Mouse (Mus musculus) frontal cortex, postnatal 25 days (tissue): ENCODE measurements around the gene Hk1.
"Not testable (repeated sequence)": the region's sequence is repeated elsewhere in the genome, so short reads cannot be mapped to it uniquely, and the experiment has no call there.

ENCODE experiments used
- DNase-seq, 2 experiments: peaks; one replicate each; pipeline ENCODE4 v3.0.0; 2022; ENCODE audit warnings: low spot score in 2 of 2

Gene Hk1

DNA sequence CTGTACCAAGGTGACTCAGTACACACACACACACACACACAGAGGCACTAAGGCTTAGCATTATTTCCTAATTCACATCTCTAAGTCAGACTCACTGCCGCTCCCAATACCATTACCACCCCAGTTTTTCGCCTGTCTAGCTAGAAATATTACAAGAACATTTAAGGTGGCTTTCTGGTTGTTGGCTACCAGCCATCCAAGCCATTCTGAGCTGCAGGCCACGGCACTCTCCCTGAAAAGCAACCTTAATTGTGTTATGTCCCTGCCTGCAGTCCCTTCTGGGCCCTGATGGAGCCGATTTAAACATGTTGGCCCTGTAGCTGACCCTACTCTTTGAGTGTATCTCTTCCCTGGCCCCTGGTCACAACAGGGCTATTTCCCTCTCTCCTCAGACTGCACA lies 37.8 kb downstream of the Hk1 start:
- DNase-seq: no peak

DNA sequence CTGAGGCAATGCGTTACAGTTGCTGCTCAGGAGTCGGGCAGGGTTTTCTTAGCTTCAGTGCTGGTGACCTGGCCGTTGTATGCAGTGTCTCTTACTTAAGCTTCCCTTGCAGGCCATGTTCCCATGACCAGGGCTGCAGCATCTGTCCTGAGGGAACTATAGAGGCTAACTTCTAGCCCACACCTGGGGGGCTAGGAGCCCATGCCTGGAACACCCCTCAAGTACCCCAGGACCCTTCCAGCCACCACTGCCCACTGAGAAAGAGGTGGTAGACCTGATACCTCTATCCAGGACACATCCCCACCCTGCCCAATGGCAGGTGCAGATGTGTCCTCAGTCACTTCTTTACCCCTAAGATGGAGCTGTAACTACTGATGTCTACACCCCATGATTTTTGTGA lies 38.7 kb downstream of the Hk1 start:
- no peak for DNase-seq

DNA sequence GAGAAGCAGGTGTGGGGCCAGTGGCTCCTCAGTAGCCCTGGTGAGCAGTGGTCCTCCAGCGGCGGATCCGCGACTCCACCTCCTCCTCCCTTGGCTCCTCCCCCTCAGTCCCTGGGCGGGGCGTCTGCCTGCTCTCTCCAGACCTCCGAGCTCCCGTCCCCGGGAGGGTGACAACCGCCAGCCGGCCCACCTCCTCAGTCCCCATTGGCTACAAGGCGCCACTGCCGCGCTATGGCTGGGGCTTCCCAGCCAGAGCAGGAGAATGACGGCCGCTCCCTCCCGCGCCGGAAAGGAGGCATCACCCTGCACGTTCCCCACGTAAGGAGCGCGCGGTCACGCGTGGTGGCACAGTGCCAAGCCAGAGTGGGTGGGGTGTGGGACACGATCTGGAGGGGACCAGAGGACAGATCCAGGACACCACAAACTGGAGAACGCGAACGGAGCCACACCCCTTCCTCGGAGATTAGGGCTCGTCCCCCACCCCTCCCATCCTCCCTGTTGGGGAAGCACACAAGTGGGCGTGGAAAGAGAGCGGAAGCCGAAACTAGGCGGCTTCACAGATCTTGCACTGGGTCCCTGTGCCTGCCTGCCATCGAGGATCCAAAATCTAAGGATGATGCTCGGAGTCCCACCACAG lies 39.5 kb downstream of the Hk1 start:
- peak; percentile 94 for DNase-seq

DNA sequence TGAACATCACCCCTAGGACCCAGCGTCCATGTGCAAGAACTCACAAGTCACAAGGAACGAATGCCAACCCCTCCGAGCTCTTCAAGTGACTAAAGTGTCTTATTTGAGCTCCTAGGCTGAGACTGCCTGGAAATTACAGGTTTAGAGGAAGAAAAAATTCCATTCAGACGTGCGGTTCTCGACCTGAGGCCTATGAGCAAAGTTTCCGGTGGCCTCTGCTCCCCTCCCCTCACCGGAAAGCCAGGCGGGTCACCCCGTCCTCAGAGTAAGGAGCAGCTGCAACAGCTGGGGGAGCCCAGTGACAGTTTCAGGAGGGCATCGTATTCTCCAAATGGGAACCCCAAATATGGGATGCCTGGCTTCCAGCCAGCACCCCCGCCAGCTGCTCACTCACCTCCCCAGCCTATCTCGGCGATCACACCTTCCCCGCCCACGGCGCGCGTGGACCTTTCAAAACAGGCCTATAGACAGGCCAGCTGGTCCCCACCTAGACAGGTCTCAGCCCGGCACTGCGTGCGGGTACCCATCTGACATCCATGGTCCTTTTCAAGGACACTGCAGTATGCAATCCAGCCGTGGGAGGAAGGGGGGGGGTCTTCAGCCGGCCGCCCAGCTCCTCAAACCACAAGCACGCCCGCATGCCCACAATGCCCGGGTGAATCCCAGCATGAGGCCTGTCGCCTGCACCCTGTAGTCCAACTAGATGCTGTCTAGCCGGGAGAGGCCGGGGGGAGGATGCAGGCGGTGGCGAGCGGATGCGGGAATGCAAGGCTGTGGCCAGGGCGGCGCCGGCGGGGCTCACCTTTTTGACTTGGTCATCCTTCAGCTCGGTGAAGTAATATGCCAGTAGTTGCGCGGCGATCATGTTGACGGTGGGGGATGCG lies 40.3 kb downstream of the Hk1 start:
- DNase-seq: peak; percentile 46 to 65

DNA sequence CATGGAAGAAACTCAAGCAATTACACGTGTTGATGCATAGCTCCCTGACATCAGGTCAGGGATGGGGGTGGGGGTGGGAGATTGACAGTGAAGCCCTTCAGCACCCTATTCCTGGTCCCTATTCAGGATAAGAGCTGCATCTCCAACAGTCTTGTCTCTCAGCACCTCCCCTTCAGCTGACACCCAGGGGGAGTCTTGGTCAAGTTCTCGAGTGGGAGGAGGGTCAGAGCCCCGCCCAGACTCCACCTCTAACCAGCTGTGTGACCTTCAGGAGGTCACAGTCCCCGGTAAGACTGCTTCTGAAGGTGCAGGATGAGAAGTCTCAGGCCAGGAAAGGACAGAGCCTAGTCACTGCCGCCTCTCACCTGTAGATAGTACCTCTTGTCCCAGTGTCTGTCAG lies 41.1 kb downstream of the Hk1 start:
- no peak for DNase-seq

DNA sequence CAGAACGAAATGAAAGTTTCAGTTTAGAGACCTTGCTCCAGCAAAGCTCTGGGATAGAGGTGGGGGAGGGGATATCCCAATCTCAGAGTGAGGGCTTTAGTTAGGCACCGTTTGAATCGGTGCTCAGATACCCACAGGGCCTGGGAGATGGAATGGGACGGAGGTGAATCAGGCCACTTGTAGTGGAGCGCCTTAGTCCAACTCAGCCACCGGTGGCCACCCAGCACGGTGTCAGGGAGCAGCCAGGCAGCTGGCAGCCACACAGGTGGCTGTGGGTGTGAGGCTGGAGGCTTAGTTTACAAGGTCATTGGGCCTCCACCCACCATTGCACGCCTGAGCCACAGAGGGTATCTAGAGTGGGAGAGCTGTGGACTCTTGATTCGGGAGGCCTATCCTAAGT lies 41.5 kb downstream of the Hk1 start:
- no peak for DNase-seq

DNA sequence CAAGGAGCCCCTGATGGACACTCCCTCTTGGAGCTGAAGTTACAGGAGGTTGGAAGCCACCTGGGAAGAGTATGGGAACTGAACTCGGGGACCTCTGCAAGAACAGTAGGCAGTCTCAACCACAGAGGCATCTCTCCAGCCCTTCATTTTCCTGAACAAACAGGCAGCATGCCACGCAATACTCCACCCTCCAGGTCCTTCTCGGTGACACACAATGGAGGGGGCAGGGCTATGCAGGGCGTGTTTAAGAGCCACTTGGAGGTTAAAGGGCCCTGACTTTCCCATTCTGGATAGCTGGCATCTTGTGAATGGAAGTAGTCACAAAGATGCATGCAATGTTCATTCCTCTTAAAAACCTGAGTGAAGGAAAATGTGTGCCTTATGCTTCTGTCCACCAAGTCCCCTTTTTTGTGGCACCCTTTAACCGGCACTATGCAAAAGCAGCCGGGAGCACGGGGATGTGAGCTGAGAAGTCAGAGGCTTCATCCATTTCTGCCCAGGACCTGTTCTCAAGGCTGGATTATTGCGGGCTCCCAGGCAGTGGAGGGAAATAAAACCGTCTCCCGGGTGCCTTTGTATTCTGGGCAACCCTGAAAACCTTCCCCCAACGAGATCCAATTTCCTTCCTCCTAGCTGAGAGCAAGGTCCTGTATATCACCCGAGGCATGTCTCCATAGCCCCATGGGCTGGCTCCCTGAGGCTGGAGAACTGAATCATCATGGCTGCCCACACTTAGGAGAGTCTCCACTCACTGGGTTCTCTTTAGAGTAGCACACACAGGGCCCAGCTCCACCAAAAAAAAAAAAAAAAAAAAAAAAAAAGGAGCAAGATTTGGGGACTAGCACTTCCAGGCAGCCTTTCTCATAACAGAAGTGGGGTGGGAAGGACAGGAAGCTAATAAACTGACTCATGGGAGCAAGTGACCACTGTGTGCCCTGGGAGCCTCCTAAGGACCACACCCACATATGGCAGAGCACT lies 42.8 kb downstream of the Hk1 start:
- no peak for DNase-seq

DNA sequence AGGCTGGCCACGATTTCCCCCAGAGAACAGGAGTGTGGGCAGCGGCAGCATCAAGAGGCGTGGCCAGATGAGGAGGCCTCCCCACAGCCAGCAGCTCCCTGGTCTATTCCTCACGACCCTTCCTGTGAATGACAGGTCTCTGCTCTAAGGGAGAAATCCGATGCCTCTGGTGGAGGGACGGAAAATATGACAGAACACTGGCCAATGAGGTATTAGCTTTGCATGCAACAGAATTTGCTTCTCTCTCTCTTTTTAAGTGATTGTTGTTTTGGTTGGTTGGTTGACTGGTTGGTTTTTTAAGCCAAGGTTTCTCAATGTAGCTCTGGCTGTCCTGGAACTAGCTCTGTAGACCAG lies 44.3 kb downstream of the Hk1 start:
- no peak for DNase-seq

DNA sequence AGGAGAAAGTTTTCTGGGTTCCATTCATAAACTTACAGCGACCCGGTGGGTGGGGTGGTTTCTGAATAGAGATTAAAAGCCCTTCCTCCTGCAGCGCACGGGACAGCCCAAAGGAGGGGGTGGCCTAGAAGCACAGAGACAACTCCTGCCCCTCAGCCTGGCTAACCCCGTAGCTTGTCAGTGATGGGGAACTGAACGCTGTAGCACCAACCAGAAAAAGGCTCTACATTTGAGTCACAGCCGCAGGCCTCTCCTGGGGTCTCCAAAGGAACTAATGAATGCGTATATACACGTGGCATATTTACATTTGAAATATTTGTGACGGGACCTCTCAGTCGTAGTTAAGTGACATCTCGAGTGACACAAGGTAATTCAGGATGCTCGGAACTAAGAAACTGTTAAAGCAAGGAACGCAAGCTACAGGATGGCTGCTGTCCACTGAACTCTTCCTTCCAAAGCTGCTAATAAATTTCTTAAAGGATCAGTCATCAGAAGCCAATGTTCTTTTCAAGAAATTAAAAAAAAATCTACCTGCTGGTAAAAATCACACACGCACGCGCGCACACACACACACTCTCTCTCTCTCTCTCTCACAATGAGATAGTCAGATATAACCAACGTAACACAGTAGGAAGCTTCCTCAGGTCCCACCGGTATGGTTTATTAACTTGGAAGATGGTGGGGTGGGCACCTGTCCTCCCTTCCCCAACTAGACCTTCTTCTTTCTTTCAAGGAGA lies 44.9 kb downstream of the Hk1 start:
- no peak for DNase-seq

DNA sequence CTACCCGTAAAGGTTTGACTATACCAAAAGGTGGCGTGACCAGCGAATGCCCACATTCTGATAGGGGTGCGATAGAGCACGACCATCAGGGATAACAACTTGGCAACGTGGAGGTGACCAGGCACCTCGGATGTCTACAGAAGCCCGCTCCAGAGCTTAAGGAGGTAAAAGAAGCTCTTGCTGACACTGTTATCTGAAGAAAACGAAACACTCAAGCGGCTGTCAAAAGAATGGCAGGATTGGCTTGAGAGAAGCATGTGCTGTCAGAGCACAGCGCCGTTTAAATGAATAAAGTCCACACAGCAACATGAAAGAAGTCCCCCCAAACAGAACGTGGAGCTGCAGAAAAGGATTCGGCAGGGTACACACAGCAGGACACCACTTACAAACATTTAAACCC lies 46.4 kb downstream of the Hk1 start:
- no peak for DNase-seq

DNA sequence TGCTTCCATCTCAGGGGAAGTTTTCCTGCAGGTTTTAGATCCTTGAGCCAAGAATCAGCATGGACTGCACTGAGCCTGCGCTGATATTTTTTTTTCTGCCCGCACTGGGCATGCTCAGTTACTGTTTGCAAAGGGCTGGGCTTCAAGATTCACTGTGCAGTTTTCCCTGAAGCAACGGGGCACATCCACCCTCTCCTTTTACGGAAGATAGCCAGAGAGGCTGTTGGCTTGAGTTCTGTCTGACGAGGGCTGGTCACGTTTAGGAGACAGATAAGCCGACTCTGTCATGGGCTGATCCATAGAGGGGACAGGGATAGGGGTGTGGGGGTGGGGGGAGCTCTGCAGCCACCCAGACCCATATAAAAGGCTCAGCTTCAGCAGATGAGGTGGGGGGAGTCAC lies 47.2 kb downstream of the Hk1 start:
- DNase-seq: no peak

DNA sequence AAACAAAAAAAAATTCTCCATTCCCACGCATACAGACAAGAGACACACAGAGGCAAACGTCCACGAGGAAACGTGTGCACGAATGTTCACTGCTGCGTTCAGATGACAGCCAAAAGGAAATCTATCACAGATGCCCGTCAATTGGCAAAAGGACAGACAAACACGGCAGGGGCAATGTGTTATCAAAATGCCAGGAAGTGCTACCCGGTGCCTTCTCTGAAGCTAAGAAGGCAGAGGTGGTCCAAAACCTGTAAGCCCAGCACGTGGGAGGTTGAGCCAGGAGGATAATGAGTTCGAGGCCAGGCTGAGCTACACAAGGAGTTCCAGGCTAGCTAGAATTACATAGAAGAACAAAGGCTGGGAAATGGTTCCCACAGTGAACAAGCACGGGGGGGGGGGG lies 47.9 kb downstream of the Hk1 start:
- no peak for DNase-seq

DNA sequence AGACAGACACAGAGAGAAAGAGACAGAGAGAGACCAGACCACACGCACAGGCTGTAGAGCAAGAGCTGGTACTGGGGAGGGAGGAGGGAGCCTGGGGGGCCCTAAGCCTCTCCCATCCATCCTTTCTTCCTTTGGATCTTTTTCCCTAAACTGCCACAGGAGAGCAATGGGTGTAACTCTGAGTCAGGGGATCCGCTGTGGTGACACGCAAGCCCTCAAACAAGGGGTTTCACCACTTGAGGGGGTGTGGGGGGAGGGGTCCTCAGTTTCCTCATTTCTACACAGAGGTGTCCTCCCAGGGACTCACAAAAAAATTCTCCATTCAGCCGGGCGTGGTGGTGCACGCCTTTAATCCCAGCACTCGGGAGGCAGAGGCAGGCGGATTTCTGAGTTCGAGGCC lies 48.4 kb downstream of the Hk1 start:
- DNase-seq: no peak

DNA sequence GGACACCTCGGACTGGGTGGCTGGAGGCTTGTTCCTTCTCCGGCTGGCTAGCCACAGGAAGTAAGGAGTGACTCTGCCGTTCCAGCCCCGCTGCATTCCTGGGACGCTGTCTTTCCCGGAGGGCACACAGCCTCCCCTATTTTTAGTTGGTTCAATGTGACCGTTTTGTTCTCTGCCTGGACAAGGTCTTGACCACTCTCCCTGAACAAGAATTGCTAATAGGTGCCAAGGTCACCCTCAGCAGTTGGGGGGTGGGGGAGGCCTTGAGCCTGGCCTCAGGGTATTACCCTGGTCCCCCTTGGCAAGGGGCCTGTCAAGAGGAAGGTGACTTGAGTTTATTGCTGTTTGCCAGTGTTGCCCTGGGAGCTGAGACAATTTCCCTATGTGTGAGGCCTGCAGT lies 49.9 kb downstream of the Hk1 start:
- DNase-seq: no peak

DNA sequence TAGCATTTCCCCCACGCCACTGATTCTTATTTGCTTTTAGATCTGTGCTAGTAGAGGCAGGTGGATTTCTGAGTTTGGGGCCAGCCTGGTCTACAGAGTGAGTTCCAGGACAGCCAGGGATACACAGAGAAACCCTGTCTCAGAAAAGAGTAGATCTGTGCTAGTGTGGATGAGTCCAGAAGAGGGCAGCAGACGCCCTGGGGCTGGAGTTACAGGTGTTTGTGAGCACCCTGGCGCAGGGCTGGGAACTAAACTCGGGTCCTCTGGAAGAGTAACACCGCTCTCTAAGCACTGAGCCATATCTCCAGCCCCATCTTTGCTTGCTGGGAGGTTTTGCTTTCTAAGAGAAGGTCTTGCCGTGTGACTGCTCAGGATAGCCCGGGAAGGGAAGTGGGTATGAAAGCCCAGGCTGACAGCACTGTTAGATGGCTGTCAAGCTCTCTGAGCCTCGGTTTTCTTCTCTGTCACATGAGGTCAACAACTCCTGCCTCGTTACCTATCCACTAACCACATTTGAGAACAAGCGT lies 50.8 kb downstream of the Hk1 start:
- DNase-seq: no peak

DNA sequence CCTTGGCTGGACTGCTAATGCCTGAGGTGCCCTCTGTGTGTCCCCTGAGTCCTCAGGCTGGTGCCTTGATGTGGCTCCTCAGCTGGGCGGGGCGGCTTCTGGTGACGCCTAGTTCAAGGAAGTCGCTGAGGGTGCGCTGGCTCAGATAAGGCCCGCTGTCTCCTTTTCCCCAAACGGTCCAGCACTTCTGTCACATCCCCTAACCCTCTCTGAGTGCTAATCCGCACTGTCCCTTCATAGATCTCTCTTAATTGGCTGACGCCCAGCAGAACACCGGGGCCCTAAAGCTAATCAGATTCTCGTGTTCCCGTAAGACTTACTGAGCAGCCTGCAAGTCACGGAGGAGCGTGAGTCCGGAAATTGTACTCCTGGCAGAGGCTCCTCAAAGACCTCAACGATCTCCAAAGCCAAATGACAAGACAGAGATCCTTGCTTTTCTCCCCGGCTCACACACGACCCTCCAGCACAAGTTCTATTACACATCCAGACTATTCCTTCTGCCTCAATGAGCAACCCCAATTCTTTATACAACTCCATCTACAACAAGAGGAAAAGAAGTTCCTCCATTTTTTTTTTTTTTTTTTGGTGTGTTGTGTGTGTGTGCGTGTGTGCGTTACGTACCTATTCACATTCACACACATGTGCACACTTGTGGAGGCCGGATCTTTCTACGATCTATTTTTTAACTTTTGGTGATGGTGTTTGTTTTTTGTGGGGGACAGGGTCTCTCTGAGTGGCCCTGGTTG lies 52.0 kb downstream of the Hk1 start:
- no peak for DNase-seq

DNA sequence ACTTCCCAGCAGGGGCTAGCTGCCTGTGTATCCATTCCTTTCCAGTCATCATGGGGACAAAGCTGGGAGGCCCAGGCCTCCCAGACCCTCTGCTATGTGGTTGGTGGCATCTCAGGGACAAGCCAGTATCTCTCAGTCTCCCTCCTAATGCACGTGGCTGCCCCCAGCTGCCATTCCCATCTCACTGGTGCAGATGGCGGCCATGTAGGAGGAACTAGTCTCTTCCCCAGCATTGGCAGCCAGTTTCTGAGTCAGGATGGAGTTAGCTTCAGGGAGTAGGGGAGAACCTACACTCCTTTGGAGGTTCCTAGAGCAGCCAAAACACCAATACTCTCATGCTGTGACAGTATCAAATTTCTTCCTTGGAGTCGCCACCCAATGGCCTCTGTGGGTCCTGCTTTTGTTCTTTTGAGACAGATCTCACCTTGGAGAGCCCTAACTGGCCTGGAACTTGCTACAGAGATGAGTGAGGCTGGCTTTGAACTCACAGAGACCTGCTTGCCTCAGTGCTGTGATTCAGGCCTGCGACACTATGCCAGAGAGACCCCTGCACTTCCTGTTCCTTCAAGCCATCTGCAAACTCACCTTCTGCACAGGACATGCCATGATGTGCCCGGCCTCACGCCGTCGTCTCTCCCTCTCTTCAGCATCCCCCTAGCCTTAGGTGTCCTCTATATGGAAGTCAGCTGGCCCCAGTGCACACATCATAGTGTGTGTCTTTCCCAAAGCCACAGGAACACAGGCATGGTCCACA lies 52.7 kb downstream of the Hk1 start:
- DNase-seq: no peak

DNA sequence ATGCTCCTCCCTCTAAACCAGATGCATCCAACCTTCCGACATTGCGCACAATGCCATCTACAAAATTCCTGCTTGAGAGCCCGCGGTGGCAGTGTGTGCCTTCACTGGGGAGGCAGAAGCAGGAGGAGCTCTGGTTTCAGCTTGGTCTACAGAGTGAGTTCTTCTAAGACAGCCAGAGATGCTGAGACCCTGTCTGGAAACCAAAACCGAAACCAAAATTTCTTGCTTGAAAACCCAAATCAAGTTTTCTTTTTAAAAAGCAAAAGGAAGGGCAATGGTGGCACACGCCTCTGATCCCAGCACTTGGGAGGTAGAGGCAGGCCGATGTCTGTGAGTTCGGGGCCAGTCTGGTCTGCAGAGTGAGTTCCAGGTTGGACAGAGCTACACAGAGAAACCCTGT lies 53.7 kb downstream of the Hk1 start:
- DNase-seq: no peak

DNA sequence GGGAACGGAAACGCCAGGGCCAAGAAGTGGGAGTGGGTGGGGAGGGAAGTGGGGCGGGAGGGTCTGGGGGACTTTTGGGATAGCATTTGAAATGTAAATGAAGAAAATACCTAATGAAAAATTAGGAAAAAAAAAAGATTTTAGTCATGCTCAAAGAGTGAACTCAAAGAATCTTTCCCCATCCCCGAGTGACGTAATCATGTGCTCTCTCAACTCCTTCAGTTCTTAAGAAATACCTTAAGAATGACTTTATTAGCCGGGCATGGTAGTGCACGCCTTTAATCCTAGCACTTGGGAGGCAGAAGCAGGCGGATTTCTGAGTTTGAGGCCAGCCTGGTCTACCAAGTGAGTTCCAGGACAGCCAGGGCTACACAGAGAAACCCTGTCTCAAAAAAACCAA lies 56.9 kb downstream of the Hk1 start:
- not testable (repeated sequence) for DNase-seq

DNA sequence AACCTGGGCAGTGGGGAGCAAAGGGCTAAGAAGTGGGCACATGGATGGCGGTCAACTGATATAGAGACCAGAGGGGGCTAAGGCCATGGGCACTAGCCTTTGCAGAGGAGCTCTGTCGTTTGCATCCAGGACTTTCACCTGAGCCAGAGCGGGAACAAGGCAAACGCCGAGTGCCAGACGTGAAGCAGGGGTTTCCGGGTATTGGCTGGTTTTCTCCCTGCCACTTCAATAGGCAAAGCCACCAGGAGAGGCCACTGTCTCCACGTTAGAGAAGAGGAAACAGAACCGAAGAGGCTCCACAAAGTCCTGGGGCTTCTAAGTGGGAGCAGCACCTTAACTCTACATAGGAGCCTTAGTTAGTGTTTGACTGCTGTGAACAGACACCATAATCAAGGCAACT lies 58.3 kb downstream of the Hk1 start:
- DNase-seq: no peak
